Mouse (Mus musculus) kidney, embryonic 16.5 days (tissue): Measurements from ENCODE around the gene Th. TPM values are rescaled to one million over a fixed set of nuclear protein-coding genes. Genes with fewer than 3 reads are reported as not detected.

ENCODE experiments used
- ATAC-seq: fragments of 200-750 bp; cut with Nextera tagmentation; 2 replicates; pipeline ENCODE4 v1.8.0; 2017; ENCODE audit warnings: moderate TSS enrichment; ENCODE audit not compliant: low FRiP score, low TSS enrichment
- H3K27ac ChIP-seq: fragments of 300-500 bp; sonication (generic); 2 replicates; pipeline ENCODE4 v1.5.1; 2014; ENCODE audit warnings: low read length
- H3K27me3 ChIP-seq: fragments of 300-500 bp; sonication (generic); 2 replicates; pipeline ENCODE4 v1.6.1; 2014; ENCODE audit warnings: low read length, control low read depth, mixed read lengths; ENCODE audit not compliant: insufficient read depth
- H3K36me3 ChIP-seq: fragments of 300-500 bp; sonication (generic); 2 replicates; pipeline ENCODE4 v1.6.1; 2014; ENCODE audit warnings: low read length, control low read depth, mixed read lengths; ENCODE audit not compliant: insufficient read depth
- H3K4me1 ChIP-seq: fragments of 300-500 bp; sonication (generic); 2 replicates; pipeline ENCODE4 v1.6.1; 2014; ENCODE audit warnings: low read length, control low read depth, mixed read lengths; ENCODE audit not compliant: insufficient read depth
- H3K4me2 ChIP-seq: fragments of 300-500 bp; sonication (generic); replicated peaks from 2 replicates; pipeline ENCODE4 v1.6.1; 2014; ENCODE audit warnings: low read depth, low read length
- H3K4me3 ChIP-seq: fragments of 300-500 bp; sonication (generic); 2 replicates; pipeline ENCODE4 v1.5.1; 2014; ENCODE audit warnings: mild to moderate bottlenecking, low read length
- H3K9ac ChIP-seq: fragments of 300-500 bp; sonication (generic); replicated peaks from 2 replicates; pipeline ENCODE4 v1.6.1; 2014; ENCODE audit warnings: low read length
- H3K9me3 ChIP-seq: fragments of 300-500 bp; sonication (generic); 2 replicates; pipeline ENCODE4 v1.6.1; 2016; ENCODE audit warnings: low read length, control low read depth
- WGBS: fragments of 180-500 bp; shearing (Covaris S2); extraction: QIAGEN DNeasy Blood & Tissue Kit; methylation state at CpG from one replicate; pipeline ENCODE4 v1.1.7; 2014; 5-methylcytosine and 5-hydroxymethylcytosine counted together
- polyA plus RNA-seq: library from polyadenylated mRNA; unstranded; fragments of >200 nt; fragmentation: Nextera tagmentation; extraction: Ambion mirVana; gene quantifications from 2 replicates; pipeline ENCODE4 v1.2.1, GENCODE M21; 2015

Th gene
- polyA plus RNA-seq, 1 experiment from 2014 or later, result 6.5 TPM

GRCm38 (mm10) chr7:142905606-142906005, 25.3 kb downstream of the Th start:
- H3K4me3 ChIP-seq, result no peak overlapping the region
- no peak overlapping the region for H3K27ac ChIP-seq
- no peaks in the 10 kb centered on the region for H3K9me3 ChIP-seq
- H3K9ac ChIP-seq, result no peak overlapping the region
- H3K36me3 ChIP-seq, result no peaks in the 10 kb centered on the region
- 57% methylated on average over 5 of the region's 5 CpGs for WGBS
- ATAC-seq, result no peak
- no peaks in the 10 kb centered on the region for H3K4me1 ChIP-seq
- H3K4me2 ChIP-seq, result no peak overlapping the region
- 0 out of 2 replicates have a peak, but pooled peaks cover 2% of the 10 kb centered on the region for H3K27me3 ChIP-seq

GRCm38 (mm10) chr7:142904331-142904730, 26.6 kb downstream of the Th start:
- 0 out of 2 replicates have a peak, but pooled peaks cover 2% of the 10 kb centered on the region for H3K27me3 ChIP-seq
- H3K9ac ChIP-seq, result no peak overlapping the region
- H3K4me2 ChIP-seq, result no peak overlapping the region
- H3K36me3 ChIP-seq, result no peaks in the 10 kb centered on the region
- no peaks in the 10 kb centered on the region for H3K9me3 ChIP-seq
- no peak overlapping the region for H3K4me3 ChIP-seq
- H3K4me1 ChIP-seq, result no peaks in the 10 kb centered on the region
- no peak for ATAC-seq
- 55% methylated on average over 7 of the region's 7 CpGs for WGBS
- no peak overlapping the region for H3K27ac ChIP-seq

GRCm38 (mm10) chr7:142902931-142903330, 28.0 kb downstream of the Th start:
- 0 out of 2 replicates have a peak, but pooled peaks cover 2% of the 10 kb centered on the region for H3K27me3 ChIP-seq
- no peaks in the 10 kb centered on the region for H3K9me3 ChIP-seq
- no peaks in the 10 kb centered on the region for H3K36me3 ChIP-seq
- no peaks in the 10 kb centered on the region for H3K4me1 ChIP-seq
- 16% methylated on average over 4 of the region's 4 CpGs for WGBS
- ATAC-seq, result no peak
- H3K9ac ChIP-seq, result no peak overlapping the region
- H3K27ac ChIP-seq, result no peak overlapping the region
- no peak overlapping the region for H3K4me3 ChIP-seq
- no peak overlapping the region for H3K4me2 ChIP-seq

- H3K27ac ChIP-seq, result no peak overlapping the region
- no peaks in the 10 kb centered on the region for H3K36me3 ChIP-seq
- H3K4me1 ChIP-seq, result no peaks in the 10 kb centered on the region
- no peaks in the 10 kb centered on the region for H3K9me3 ChIP-seq
- 62% methylated on average over 7 of the region's 7 CpGs for WGBS
- ATAC-seq, result no peak
- no peak overlapping the region for H3K4me2 ChIP-seq
- H3K27me3 ChIP-seq, result 0 out of 2 replicates have a peak, but pooled peaks cover 2% of the 10 kb centered on the region
- H3K4me3 ChIP-seq, result no peak overlapping the region
- no peak overlapping the region for H3K9ac ChIP-seq
Measured at GRCm38 (mm10) chr7:142901774-142902173, 29.2 kb downstream of the Th start.

- H3K9ac ChIP-seq, result no peak overlapping the region
- no peak overlapping the region for H3K27ac ChIP-seq
- no peaks in the 10 kb centered on the region for H3K36me3 ChIP-seq
- no peaks in the 10 kb centered on the region for H3K4me1 ChIP-seq
- 0 out of 2 replicates have a peak, but pooled peaks cover 2% of the 10 kb centered on the region for H3K27me3 ChIP-seq
- WGBS, result 53% methylated on average over 19 of the region's 19 CpGs
- no peak overlapping the region for H3K4me3 ChIP-seq
- H3K4me2 ChIP-seq, result no peak overlapping the region
- H3K9me3 ChIP-seq, result no peaks in the 10 kb centered on the region
- no peak for ATAC-seq
Measured at GRCm38 (mm10) chr7:142899872-142900271, 31.1 kb downstream of the Th start.

GRCm38 (mm10) chr7:142897471-142897870, 33.5 kb downstream of the Th start:
- H3K36me3 ChIP-seq, result no peaks in the 10 kb centered on the region
- no peaks in the 10 kb centered on the region for H3K9me3 ChIP-seq
- H3K4me1 ChIP-seq, result no peaks in the 10 kb centered on the region
- no peak for ATAC-seq
- H3K27me3 ChIP-seq, result 0 out of 2 replicates have a peak, but pooled peaks cover 2% of the 10 kb centered on the region
- no peak overlapping the region for H3K9ac ChIP-seq
- 69% methylated on average over 1 of the region's 1 CpGs for WGBS
- H3K4me3 ChIP-seq, result no peak overlapping the region
- no peak overlapping the region for H3K4me2 ChIP-seq
- no peak overlapping the region for H3K27ac ChIP-seq

- Histone ChIP-seq H3K36me3 (no peaks in the 10 kb centered on the region), H3K9me3 (no peaks in the 10 kb centered on the region), H3K4me2 (no peak overlapping the region), H3K4me3 (no peak overlapping the region), H3K27ac (no peak overlapping the region), H3K27me3 (no peaks in the 10 kb centered on the region), H3K9ac (no peak overlapping the region), H3K4me1 (no peaks in the 10 kb centered on the region)
- ATAC-seq, result no peak
- 69% methylated on average over 10 of the region's 10 CpGs for WGBS
Measured at GRCm38 (mm10) chr7:142895901-142896665, 34.8 kb downstream of the Th start.

- H3K36me3 ChIP-seq, result no peaks in the 10 kb centered on the region
- H3K9me3 ChIP-seq, result no peaks in the 10 kb centered on the region
- no peak overlapping the region for H3K4me2 ChIP-seq
- no peak overlapping the region for H3K4me3 ChIP-seq
- H3K27ac ChIP-seq, result no peak overlapping the region
- no peaks in the 10 kb centered on the region for H3K4me1 ChIP-seq
- WGBS, result 84% methylated on average over 18 of the region's 18 CpGs
- no peaks in the 10 kb centered on the region for H3K27me3 ChIP-seq
- no peak for ATAC-seq
- no peak overlapping the region for H3K9ac ChIP-seq
Measured at GRCm38 (mm10) chr7:142895223-142895840, 35.6 kb downstream of the Th start.

GRCm38 (mm10) chr7:142894669-142895068, 36.3 kb downstream of the Th start:
- peak; percentile 49; the same call in 1 of the 2 replicates for ATAC-seq
- H3K4me2 ChIP-seq, result no peak overlapping the region
- no peak overlapping the region for H3K4me3 ChIP-seq
- H3K9me3 ChIP-seq, result no peaks in the 10 kb centered on the region
- H3K9ac ChIP-seq, result no peak overlapping the region; the same call in 1 of the 2 replicates
- H3K36me3 ChIP-seq, result no peaks in the 10 kb centered on the region
- no peaks in the 10 kb centered on the region for H3K4me1 ChIP-seq
- H3K27ac ChIP-seq, result no peak overlapping the region
- WGBS, result 6% methylated on average over 3 of the region's 3 CpGs
- no peaks in the 10 kb centered on the region for H3K27me3 ChIP-seq
